Mouse (Mus musculus) CH12.LX (cell line): Measurements from ENCODE around the gene Dgcr2.

Source experiments
- CTCF ChIP-seq, 2 experiments: IDR thresholded peaks in 1 of 2; conservative IDR thresholded peaks in 1 of 2; 2 replicates each; pipeline ENCODE4 v1.5.1; 2011 to 2012; ENCODE audit warnings: low read depth in 2 of 2, low read length in 2 of 2, improper control_type of control experiment in 1 of 2, inconsistent platforms in 1 of 2, mild to moderate bottlenecking in 1 of 2, moderate library complexity in 1 of 2
- E2F4 ChIP-seq: IDR thresholded peaks from 2 replicates; pipeline ENCODE4 v1.6.1; 2011; ENCODE audit warnings: low read depth, low read length, improper control_type of control experiment; ENCODE audit not compliant: insufficient replicate concordance
- POLR2AphosphoS2 ChIP-seq: IDR thresholded peaks from 2 replicates; pipeline ENCODE4 v1.6.1; 2011; ENCODE audit warnings: low read depth, low read length, improper control_type of control experiment
- RAD21 ChIP-seq: IDR thresholded peaks from 2 replicates; pipeline ENCODE4 v1.6.1; 2011; ENCODE audit warnings: low read depth, mild to moderate bottlenecking, low read length, improper control_type of control experiment, moderate library complexity
- TBP ChIP-seq: conservative IDR thresholded peaks from 2 replicates; pipeline ENCODE4 v1.6.1; 2011; ENCODE audit warnings: low read depth, low read length, improper control_type of control experiment
- TCF12 ChIP-seq: IDR thresholded peaks from 2 replicates; pipeline ENCODE4 v1.6.1; 2014; ENCODE audit warnings: low read depth, mild to moderate bottlenecking, inconsistent platforms, low read length, improper control_type of control experiment
- UBTF ChIP-seq: IDR thresholded peaks from 2 replicates; pipeline ENCODE4 v1.6.1; 2012; ENCODE audit warnings: low read depth, mild to moderate bottlenecking, inconsistent platforms, low read length, improper control_type of control experiment, moderate library complexity
- USF1 ChIP-seq: IDR thresholded peaks from 2 replicates; pipeline ENCODE4 v1.6.1; 2014; ENCODE audit warnings: low read depth, mild to moderate bottlenecking, inconsistent platforms, low read length, improper control_type of control experiment
- ZC3H11A ChIP-seq: IDR thresholded peaks from 2 replicates; pipeline ENCODE4 v1.6.1; 2012; ENCODE audit warnings: low read depth, mild to moderate bottlenecking, inconsistent platforms, low read length, improper control_type of control experiment
- ZMIZ1 ChIP-seq: IDR thresholded peaks from 2 replicates; pipeline ENCODE4 v1.6.1; 2012; ENCODE audit warnings: low read depth, mild to moderate bottlenecking, inconsistent platforms, low read length, improper control_type of control experiment

- TF ChIP-seq TCF12 (no peak), USF1 (no peak), ZMIZ1 (no peak), CTCF (conservative IDR thresholded peaks at IDR 0.05 in 1 of 2, IDR thresholded peaks at IDR 0.05 in 1 of 2; ENCODE audit: low read depth in 2 of 2, low read length in 2 of 2) (no peak), POLR2AphosphoS2 (no peak), UBTF (no peak), E2F4 (no peak), RAD21 (no peak), TBP (no peak), ZC3H11A (no peak)
These were observed 45.1 kb upstream of the Dgcr2 start for GRCm38 (mm10) chr16:17943466-17943865.
